Mouse (Mus musculus) cerebral cortex, adult 2 months (tissue): ENCODE results near the gene Adap1.

ENCODE experiments used
- WGBS: fragments of 180-500 bp; shearing (Covaris S2); methylation state at CpG from one replicate; pipeline ENCODE4 v1.1.7; 2018; 5-methylcytosine and 5-hydroxymethylcytosine counted together

The Adap1 gene

GRCm38 (mm10) chr5:139323260-139323924 is 2.0 kb downstream of the Adap1 start:
- 45% methylated on average over 9 of the region's 9 CpGs for WGBS

- WGBS: 30% methylated on average over 6 of the region's 6 CpGs
Observed at GRCm38 (mm10) chr5:139321331-139321730, 4.1 kb downstream of the Adap1 start.

- WGBS: 43% methylated on average over 7 of the region's 7 CpGs
Observed at GRCm38 (mm10) chr5:139320424-139320823, 5.0 kb downstream of the Adap1 start.

GRCm38 (mm10) chr5:139317751-139318504 is 7.5 kb downstream of the Adap1 start:
- WGBS: 37% methylated on average over 21 of the region's 21 CpGs

- 73% methylated on average over 6 of the region's 6 CpGs for WGBS
Observed at GRCm38 (mm10) chr5:139316982-139317675, 8.3 kb downstream of the Adap1 start.

DNA sequence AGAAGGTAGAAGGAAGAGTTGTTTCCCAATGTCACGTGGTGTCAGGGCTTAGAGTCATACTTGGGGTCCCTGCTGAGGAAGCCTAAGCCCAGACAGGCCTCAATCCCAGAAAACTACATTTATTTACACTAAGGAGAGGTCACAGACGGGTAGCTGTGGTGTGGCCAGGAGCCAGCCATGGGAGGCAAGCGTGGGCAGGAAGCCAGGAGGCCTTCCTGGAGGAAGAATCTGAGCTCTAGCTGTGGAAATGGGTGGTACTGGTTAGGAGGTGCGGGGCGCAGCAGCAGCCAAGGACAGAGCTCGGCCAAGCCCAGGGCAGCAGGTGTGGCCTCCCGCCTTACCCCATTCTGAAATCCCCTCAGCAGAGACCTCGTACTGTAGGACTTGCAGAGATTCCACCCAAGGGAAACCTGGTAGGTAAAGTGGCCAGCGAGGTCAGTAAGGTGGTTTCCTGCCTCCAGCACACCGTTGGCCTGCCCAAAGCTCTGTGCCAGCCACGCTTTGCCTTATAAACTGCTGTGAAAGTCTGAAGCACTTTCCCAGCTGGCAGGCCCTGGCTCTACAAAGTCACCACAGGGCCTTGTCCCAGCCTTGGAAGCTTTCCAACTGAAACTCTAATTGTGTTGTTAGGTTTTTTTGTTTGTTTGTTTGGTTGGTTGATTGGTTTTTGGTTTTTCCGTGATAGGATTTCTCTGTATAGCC is 10.3 kb downstream of the Adap1 start:
- WGBS: 72% methylated on average over 12 of the region's 12 CpGs

DNA sequence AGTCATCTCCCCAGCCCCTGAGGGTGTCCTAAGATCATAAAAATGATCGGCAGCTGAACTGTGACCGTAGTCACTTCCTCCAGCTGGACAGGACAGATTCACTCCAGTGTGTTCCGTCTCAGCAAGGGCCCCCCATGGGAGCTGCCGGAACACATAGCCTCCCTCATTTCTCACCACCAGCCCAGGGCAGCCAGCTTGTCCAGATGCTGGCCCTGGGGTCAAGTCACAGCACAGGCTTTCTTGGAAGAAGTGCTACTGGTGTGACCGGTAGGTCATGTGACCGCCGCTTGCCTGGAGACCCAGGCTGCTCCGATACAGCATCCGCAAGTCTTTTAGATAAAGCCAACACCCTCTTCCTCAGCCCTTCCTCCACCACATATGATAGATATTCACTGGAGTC is 11.9 kb downstream of the Adap1 start:
- WGBS: 84% methylated on average over 9 of the region's 9 CpGs

DNA sequence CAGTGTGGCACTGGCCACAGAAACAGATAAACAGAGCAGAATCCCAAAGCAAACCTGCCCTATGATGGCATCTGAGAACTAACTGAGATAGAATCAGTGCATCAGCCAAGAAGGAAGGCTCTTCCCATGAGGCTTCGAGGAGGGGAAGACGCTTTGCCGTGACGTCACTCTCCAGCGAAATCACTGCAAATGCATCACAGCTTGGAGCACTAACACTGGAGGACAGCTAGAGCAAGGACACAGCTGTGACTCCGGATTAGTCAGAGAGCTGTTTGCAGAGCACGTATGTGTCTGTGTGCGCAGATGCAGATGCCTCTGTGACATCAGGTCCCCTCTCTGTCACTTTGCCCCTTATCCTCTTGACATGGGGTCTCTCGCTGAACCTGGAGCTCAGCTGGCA is 13.6 kb downstream of the Adap1 start:
- 68% methylated on average over 9 of the region's 9 CpGs for WGBS

- 79% methylated on average over 4 of the region's 4 CpGs for WGBS
Observed at GRCm38 (mm10) chr5:139310477-139310876, 14.9 kb downstream of the Adap1 start.

DNA sequence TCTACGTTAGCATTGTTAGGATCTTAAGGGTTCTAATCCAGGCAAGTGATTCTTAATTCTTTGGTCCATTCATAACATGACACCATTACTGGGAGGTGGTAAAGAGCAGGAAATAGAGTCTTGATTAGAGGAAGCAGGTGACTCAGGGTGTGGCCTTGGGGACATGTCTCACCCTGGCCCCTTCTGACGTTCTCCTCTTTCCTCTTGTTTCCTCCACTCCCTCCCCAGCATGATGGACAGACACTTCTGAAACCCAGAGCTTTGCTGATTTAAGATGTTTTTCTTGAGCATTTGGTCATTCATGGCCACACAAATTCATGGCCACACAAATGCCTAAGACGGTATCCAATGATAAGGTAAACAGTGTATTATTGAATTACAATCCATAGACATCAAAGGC is 15.5 kb downstream of the Adap1 start:
- 82% methylated on average over 3 of the region's 3 CpGs for WGBS

- 89% methylated on average over 9 of the region's 9 CpGs for WGBS
Observed at GRCm38 (mm10) chr5:139303646-139304061, 21.8 kb downstream of the Adap1 start.

DNA sequence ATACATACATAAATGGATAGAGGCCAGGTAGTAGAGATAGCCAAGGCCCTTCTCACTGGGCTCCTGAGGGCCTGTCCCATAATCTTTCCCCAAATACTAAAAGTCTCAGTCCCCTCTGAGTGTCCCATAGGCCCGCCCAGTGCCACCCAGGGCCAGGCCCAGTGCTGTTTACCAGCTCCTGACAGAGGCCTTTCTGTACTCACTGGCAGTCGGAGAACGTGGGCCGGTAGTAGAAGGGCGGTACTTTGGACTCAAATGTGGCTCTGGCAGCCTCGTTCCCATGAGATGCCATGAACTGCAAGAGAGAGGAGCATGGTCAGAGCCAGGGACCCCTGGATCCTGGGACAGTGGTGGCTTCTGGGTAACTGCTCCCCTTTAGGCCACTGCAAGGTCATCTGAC is 23.3 kb downstream of the Adap1 start:
- WGBS: 68% methylated on average over 6 of the region's 6 CpGs

GRCm38 (mm10) chr5:139297745-139298144 is 27.7 kb downstream of the Adap1 start:
- WGBS: 82% methylated on average over 5 of the region's 5 CpGs

DNA sequence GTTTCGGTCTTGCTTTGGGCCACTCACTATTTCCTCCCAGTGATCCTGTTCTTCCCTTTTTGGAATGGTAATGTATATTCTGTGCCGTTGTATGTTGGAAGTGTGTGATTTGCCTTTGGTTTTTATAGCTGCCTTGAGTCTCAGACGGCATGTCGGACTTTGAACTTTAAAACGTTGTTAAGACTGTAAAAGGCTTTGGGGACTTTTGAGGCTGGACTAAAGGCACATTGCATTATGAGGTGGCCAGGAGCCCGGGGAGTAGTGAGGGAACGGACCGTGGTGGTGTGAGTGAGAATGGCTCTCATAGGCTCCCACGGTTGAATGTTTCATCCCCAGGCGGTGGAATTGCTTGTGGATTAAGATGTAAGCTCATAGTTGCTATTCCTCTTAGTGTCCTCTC is 28.3 kb downstream of the Adap1 start:
- 90% methylated on average over 10 of the region's 10 CpGs for WGBS

DNA sequence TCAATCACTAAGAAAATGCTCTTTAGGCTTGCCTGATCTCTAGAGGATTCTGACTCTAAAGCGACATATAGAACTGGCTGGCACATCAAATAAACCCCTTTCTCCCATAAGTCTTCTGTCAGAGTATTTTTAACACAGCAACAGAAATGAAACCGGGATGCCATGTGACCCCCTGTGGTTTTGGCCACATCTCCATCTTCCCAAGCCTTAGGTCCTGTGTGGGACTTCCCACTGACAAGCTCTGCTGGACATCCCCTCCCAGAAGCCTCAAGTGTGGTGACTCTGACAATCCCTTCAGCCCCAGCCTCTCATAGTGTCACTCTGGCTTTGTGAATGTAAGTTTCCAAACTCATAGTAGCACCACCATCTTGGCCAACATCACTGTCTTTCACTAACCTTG is 31.3 kb downstream of the Adap1 start:
- 72% methylated on average over 2 of the region's 2 CpGs for WGBS

DNA sequence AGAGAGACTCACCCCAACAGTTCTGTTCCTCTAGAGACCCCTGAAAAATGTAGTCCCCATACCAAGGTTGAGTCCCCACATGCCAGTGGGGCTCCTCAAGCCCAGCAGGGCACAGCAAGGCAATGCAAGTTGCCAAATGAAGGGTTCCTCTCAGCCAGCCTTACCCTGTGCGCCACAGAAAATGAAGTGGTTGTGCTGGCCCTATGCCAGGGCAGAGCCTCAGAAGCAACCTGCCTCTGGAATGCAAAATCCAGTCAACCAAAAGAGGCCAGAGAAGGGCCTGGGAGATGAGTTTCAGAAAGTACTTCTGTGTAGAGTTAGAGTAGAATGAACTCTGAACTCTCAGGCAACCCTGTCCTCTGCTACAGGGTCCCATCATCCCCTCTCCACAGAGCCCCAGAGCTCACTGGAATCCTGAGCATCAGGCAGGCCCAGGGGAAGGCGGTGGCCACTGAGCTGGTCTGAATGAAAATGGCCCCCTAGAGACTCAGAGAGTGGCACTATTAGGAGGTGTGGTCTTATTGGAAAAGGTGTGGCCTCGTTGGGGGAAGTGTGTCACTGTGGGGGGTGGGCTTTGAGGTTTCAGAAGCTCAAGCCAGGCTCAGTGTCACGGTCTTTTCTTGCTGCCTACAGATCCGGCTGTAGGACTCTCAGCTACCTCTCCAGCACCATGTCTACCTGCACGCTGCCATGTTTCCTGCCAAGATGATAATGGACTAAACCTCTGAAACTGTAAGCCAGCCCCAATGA is 33.4 kb downstream of the Adap1 start:
- WGBS: 62% methylated on average over 6 of the region's 6 CpGs

GRCm38 (mm10) chr5:139290467-139291259 is 34.8 kb downstream of the Adap1 start:
- 76% methylated on average over 12 of the region's 12 CpGs for WGBS

DNA sequence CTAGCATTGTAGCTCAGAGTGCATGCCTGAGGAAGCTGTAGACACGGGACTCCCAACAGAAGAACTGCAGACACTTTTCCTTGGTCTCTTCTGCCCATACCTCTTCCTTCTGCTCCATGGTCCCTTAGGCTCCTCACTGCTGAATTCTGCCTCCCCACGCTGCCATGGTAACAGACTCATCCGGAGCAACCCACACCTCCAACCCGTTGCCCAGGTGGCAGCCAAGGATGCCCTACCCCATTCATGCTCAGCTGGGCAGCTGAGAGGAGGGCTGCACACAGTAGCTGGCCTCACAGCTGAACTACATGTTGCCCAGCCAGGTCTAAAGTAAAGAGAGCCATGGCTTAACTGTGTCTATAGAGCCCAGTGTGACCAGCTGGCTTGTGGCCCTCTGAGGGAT is 36.8 kb downstream of the Adap1 start:
- 42% methylated on average over 4 of the region's 4 CpGs for WGBS

DNA sequence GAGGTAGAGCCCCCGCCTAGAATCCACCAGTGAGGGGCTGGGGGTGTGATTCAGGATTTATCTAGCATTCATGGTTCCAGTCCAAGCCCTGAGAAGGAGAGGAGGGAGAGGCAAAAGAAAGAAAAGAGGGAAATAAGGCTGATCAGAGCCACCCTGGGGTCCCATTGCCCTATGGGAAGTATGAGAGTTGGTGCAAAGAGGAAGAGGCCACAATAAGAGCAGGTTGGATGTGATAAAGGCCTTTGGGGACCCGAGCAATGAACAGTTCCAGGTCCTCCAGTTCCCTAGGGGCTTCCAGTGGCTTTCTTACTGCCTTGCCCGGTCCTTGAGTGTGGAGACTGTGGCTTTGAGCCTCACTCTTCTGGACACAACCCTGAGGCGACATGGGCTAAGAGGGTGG is 37.6 kb downstream of the Adap1 start:
- WGBS: 77% methylated on average over 4 of the region's 4 CpGs

- WGBS: 89% methylated on average over 5 of the region's 5 CpGs
Observed at GRCm38 (mm10) chr5:139287099-139287498, 38.3 kb downstream of the Adap1 start.
